Mouse (Mus musculus): ENCODE measurements around the gene Crabp2. TPM values are rescaled to one million over a fixed set of nuclear protein-coding genes. Genes with fewer than 3 reads are reported as not detected.

The Crabp2 gene
- polyA plus RNA-seq, 1 experiment = not detected

DNA sequence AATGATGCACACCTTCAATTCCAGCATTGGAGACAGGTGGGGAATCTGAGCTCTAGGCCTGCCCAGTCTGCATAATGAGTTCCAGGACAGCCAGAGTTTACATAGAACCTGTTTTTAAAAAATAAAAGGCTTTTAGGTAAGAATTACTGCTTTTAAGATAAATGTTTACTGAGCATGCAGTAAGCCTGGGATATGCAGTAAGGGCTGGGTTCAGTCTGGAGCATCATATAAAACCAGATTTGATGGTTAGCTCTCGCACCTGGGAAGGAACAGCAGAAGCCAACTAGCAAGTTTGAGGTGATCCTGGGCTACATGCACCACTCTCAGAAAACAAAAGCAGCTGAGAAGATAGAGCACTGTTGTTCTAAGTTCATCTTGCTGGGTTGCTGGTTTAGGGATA, 29.9 kb upstream of the Crabp2 start:
- TF ChIP-seq GATA1 (IDR thresholded peaks at IDR 0.05; ENCODE audit: low read length) = no peak

GRCm38 (mm10) chr3:87919336-87920108, 28.9 kb upstream of the Crabp2 start, which contains the start of gene Mrpl24:
Gene Mrpl24, plus strand, starts transcription at chr3:87919506.
- no peak for TF ChIP-seq GATA1 (IDR thresholded peaks at IDR 0.05; ENCODE audit: low read length)

DNA sequence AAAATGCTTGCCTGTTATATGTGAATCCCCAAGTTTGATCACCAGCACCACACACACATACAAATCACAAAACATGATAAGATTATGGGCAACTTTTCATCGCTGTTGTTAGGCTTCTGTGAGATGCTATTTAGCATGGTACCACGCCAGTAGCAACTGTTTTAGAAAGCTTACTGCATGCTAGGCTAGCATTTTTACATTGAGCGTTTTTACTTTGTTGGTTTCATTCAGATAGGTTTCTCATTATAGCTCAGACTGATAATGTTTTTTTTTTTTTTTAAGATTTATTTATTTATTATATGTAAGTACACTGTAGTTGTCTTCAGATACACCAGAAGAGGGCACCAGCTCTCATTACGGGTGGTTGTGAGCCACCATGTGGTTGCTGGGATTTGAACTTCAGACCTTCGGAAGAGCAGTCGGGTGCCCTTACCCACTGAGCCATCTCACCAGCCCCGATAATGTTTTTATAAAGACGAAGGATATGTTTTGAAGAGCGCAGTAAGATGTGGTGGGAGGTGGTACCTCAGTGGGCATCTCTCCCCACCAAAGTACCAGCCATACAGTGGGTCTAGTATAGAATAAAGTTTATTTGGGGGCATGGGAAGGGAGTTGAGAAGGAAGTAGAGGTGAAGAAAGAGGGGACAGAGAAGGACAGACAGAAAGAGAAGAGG, 28.1 kb upstream of the Crabp2 start:
- TF ChIP-seq GATA1 (IDR thresholded peaks at IDR 0.05; ENCODE audit: low read length) = no peak

DNA sequence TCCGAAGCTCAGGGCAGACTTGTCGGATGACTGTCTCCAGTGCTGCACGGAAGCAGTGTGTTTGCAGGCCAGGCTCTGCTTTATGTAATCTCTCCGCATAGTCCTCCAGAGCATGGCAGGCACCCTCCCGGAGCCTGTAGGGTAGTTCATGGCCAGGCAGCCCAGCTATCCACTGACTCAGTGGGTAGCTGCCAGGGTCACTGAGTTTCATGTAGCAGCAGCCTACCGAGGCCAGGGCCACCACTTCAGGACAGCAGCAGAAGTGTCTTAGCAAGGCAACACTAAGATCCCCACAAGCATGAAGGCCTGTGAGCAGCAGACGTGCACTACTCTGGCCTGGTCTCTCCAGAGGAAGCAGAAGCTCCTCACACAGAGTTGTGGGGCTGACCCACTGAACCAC, 23.5 kb upstream of the Crabp2 start:
- no peak for TF ChIP-seq GATA1 (IDR thresholded peaks at IDR 0.05; ENCODE audit: low read length)

DNA sequence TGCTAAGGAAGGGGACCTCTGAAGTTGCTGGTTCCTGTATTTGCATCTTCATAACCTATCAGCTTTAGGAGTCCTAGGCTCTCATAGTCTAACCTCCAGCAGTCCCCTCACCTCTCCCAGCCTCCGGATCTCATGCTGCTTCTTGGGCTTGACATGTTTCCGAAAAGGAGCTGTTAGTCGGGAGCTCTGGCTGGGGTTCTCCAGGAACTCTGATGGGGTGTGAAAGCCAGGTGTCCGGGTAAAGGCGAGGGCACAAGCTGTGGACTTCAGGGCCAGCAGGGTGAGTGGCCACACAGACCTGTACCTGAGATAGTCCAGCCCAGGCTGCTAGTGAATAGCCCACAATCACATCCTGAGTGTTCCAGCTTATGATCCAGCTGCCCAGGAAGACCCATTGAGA, 21.0 kb upstream of the Crabp2 start:
- TF ChIP-seq GATA1 (IDR thresholded peaks at IDR 0.05; ENCODE audit: low read length) = no peak

GRCm38 (mm10) chr3:87929341-87930077, 19.0 kb upstream of the Crabp2 start:
- TF ChIP-seq GATA1 (IDR thresholded peaks at IDR 0.05; ENCODE audit: low read length) = no peak

- TF ChIP-seq GATA1 (IDR thresholded peaks at IDR 0.05; ENCODE audit: low read length) = no peak
Measured at GRCm38 (mm10) chr3:87930078-87930795, 18.2 kb upstream of the Crabp2 start, which contains the start of the genes Isg20l2 and Rrnad1. Gene Isg20l2, plus strand, starts transcription at chr3:87930314. Gene Rrnad1, minus strand, starts transcription at chr3:87930717.

DNA sequence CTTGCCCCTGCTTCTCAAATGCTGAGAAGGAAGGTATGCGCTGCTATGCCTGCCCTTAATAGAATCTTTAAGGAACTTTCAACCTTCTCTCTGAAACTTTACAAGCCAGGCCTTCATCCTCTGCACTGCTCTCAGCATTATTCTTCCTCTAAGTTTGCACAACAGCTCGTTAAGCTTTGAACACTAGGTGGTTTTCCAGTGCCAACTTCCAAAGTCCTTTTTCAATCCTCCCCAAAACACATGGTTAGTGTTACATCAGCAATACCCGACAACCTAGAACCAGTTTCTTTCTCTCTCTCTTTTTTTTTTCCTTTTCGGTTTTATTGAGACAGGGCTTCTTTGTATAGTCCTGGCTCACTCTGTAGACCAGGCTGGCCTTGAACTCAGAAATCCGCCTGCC, 14.4 kb upstream of the Crabp2 start:
- no peak for TF ChIP-seq GATA1 (IDR thresholded peaks at IDR 0.05; ENCODE audit: low read length)

DNA sequence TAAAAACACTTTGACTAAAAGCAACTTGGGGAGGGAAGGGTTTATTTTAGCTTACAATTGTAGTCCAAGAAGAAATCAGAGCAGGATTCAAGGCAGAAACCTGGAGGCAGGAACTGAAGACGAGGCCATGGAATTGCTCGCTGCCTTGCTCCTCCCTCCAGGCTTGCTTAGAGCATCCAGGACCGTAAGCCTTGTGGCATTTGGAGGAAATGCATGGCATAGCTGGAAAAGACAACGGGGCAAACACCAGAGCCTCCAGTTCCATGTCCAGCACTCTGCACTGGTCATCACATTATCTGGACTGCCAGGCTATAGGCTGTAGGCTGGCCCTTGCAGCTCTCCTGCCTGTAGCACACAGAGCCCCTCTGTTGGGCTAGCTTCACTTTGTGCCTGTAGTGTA, 14.0 kb upstream of the Crabp2 start:
- TF ChIP-seq GATA1 (IDR thresholded peaks at IDR 0.05; ENCODE audit: low read length) = no peak

DNA sequence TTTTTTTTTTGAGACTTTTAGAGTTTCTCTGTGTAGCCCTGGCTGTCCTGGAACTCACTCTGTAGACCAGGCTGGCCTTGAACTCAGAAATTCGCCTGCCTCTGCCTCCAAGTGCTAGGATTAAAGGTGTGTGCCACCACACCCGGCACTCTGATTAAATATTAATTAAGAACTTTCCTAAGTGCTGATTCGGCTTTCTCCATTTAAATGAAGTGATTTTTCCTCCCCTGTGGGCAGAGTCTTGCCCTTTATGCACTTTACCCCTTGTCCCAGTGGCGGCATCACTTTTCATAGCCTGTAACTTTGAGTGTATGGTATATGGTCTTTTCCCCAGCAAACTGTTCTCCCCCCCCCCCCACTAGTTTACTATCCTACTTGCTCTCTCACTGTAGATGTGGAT, 13.3 kb upstream of the Crabp2 start:
- no peak for TF ChIP-seq GATA1 (IDR thresholded peaks at IDR 0.05; ENCODE audit: low read length)

- no peak for TF ChIP-seq GATA1 (IDR thresholded peaks at IDR 0.05; ENCODE audit: low read length)
Measured at GRCm38 (mm10) chr3:87935776-87936175, 12.7 kb upstream of the Crabp2 start.

DNA sequence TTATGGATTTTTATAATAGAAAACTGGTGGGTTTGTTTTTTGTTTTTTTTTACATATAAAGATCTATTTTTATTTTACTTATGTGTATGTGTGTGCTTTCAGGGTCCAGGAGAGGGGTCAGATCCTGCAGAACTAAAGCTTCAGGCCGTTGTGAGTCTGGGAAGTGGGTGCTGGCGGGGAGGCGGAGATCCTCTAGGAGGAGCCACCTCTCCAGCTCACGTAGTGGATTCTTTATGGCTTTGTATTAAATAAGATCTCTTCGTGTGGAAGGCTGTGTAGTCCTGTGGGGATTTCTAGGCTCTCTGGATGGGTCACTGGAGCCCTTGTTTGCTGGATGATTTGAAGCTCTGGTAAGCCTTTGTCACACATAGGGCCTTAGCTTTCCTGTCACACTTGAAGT, 7.9 kb upstream of the Crabp2 start:
- no peak for TF ChIP-seq GATA1 (IDR thresholded peaks at IDR 0.05; ENCODE audit: low read length)

GRCm38 (mm10) chr3:87942471-87942870, 6.0 kb upstream of the Crabp2 start:
- no peak for TF ChIP-seq GATA1 (IDR thresholded peaks at IDR 0.05; ENCODE audit: low read length)

DNA sequence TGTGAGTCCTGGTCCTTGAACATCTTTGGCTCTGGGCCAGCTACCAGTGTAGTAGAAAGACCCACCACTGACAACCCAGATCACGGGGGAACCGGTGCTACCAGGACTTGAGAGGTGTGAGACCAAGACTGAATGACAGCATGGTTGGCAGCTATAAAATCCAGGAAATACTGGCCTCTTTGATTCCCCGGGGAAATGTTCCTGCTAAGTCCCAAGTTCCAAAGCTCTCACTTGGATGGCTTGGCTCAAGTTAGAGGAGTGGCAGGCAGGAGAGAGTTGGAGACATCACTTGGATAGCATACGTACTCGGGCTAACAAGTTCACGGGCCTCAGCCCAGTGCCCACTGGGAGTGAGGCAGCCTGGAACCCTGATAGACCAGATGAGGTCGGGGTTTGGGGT, 4.9 kb upstream of the Crabp2 start:
- TF ChIP-seq GATA1 (IDR thresholded peaks at IDR 0.05; ENCODE audit: low read length) = no peak

DNA sequence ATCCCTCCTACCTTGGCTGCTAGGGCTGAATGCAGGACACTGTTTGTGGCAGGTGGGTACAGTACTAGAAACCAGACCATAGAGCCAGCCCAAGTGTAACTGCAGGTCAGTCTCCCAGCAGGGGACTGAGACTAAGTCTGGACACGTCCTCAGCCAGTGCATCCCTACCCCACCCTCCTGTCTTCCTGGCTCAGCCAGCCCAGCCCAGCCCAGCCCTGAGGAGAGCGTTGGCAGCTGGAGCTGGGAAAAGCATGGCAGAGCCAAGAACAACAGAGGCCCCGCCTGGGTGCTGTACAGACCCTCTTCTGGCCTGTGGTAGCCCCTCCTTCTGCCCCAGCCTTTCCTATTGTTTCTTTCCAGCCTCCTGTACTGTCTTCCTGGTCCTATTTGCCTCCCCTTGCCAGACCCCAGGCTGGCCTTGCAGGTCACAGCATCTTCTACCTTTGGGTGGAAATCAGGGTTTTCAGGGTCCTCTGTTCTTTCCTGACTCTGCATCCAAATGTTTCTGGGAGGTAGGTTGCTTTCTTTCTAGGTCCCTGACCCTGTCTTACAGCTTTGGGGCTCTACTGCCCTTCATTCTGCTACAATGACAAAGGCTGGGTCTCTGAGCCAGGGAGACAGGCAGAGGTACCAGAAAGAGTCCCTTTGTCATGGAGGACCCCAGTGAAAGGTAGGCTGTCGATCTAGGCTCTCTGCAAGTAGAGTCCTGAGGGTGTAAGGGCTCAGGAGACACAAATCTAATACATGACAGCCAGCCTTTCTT, 3.4 kb upstream of the Crabp2 start:
- TF ChIP-seq GATA1 (IDR thresholded peaks at IDR 0.05; ENCODE audit: low read length) = no peak
